Mouse (Mus musculus): ENCODE measurements around the gene Gm42906. TPM values are rescaled to one million over a fixed set of nuclear protein-coding genes. Genes with fewer than 3 reads are reported as not detected.

The Gm42906 gene
- polyA plus RNA-seq, 2 experiments = not detected

DNA sequence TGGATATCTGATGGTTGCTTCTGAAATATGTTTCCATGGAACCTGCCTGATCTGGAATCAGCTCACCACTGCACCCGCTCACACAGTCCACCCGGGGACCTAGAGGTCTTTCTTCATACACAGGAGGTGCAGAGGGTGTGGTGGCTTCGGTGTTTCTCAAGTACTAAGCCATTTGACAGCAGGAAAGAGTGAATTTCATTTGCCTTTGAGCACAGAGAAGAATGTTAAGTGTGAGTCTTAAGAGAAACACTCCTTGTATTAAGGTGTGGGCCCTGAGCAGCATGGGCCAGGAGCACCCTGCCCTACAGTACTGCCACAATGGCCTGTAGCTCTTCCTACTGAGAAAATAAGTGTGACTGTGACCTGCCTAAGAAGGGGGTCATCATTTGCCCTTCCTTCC lies 259.8 kb downstream of the Gm42906 start:
- H3K9ac ChIP-seq (ENCODE audit: low read depth, low read length, severe bottlenecking) = no peak overlapping the region
- no peak overlapping the region for H3K4me3 ChIP-seq (replicated peaks; ENCODE audit: low read length)
- WGBS = 84% methylated on average over 3 of the region's 3 CpGs
- H3K27me3 ChIP-seq (ENCODE audit: control insufficient read depth, insufficient read depth, low read length) = no peaks in the 10 kb centered on the region
- peaks cover 12% of the 10 kb centered on the region; the same call in 1 of the 2 replicates for H3K4me1 ChIP-seq (ENCODE audit: control insufficient read depth, insufficient read depth, low read length)
- TF ChIP-seq POLR2A (IDR thresholded peaks at IDR 0.05; ENCODE audit: borderline replicate concordance, extremely low read depth, insufficient read depth, insufficient read length) = no peak
- ATAC-seq (ENCODE audit: low FRiP score, low read depth) (no peak), DNase-seq (ENCODE audit: low spot score) (no peak)
- no peaks in the 10 kb centered on the region for H3K36me3 ChIP-seq (ENCODE audit: control insufficient read depth, insufficient read depth, low read length)
- no peak overlapping the region for H3K4me2 ChIP-seq (replicated peaks; ENCODE audit: low read depth, low read length, severe bottlenecking)
- H3K9me3 ChIP-seq (ENCODE audit: control insufficient read depth, low read length) = no peaks in the 10 kb centered on the region
- H3K27ac ChIP-seq (replicated peaks; ENCODE audit: low read depth, low read length) = no peak overlapping the region

- no peak for TF ChIP-seq POLR2A (IDR thresholded peaks at IDR 0.05; ENCODE audit: borderline replicate concordance, extremely low read depth, insufficient read depth, insufficient read length)
- Histone ChIP-seq H3K4me1 (ENCODE audit: control insufficient read depth, insufficient read depth, low read length) (peaks cover 12% of the 10 kb centered on the region; the same call in 1 of the 2 replicates), H3K27ac (replicated peaks; ENCODE audit: low read depth, low read length) (no peak overlapping the region), H3K9ac (ENCODE audit: low read depth, low read length, severe bottlenecking) (no peak overlapping the region), H3K4me3 (replicated peaks; ENCODE audit: low read length) (no peak overlapping the region), H3K27me3 (ENCODE audit: control insufficient read depth, insufficient read depth, low read length) (no peaks in the 10 kb centered on the region), H3K9me3 (ENCODE audit: control insufficient read depth, low read length) (no peaks in the 10 kb centered on the region), H3K36me3 (ENCODE audit: control insufficient read depth, insufficient read depth, low read length) (no peaks in the 10 kb centered on the region), H3K4me2 (replicated peaks; ENCODE audit: low read depth, low read length, severe bottlenecking) (no peak overlapping the region)
- 60% methylated on average over 6 of the region's 6 CpGs for WGBS
- no peak for ATAC-seq (ENCODE audit: low FRiP score, low read depth)
- DNase-seq (ENCODE audit: low spot score) = no peak
These were observed 260.3 kb downstream of the Gm42906 start for GRCm38 (mm10) chr5:151167641-151168040.

GRCm38 (mm10) chr5:151166266-151166665 lies 261.7 kb downstream of the Gm42906 start:
- no peak for DNase-seq (ENCODE audit: low spot score)
- Histone ChIP-seq H3K4me1 (ENCODE audit: control insufficient read depth, insufficient read depth, low read length) (peaks cover 12% of the 10 kb centered on the region; the same call in 1 of the 2 replicates), H3K27me3 (ENCODE audit: control insufficient read depth, insufficient read depth, low read length) (no peaks in the 10 kb centered on the region), H3K9ac (ENCODE audit: low read depth, low read length, severe bottlenecking) (no peak overlapping the region), H3K4me3 (replicated peaks; ENCODE audit: low read length) (no peak overlapping the region), H3K4me2 (replicated peaks; ENCODE audit: low read depth, low read length, severe bottlenecking) (no peak overlapping the region), H3K9me3 (ENCODE audit: control insufficient read depth, low read length) (no peaks in the 10 kb centered on the region), H3K36me3 (ENCODE audit: control insufficient read depth, insufficient read depth, low read length) (no peaks in the 10 kb centered on the region), H3K27ac (replicated peaks; ENCODE audit: low read depth, low read length) (no peak overlapping the region)
- no peak for ATAC-seq (ENCODE audit: low FRiP score, low read depth)
- TF ChIP-seq POLR2A (IDR thresholded peaks at IDR 0.05; ENCODE audit: borderline replicate concordance, extremely low read depth, insufficient read depth, insufficient read length) = no peak
- WGBS = 71% methylated on average over 5 of the region's 5 CpGs

GRCm38 (mm10) chr5:151165381-151166016 lies 262.5 kb downstream of the Gm42906 start:
- no peak overlapping the region for H3K4me2 ChIP-seq (replicated peaks; ENCODE audit: low read depth, low read length, severe bottlenecking)
- H3K36me3 ChIP-seq (ENCODE audit: control insufficient read depth, insufficient read depth, low read length) = no peaks in the 10 kb centered on the region
- no peak overlapping the region for H3K27ac ChIP-seq (replicated peaks; ENCODE audit: low read depth, low read length)
- no peaks in the 10 kb centered on the region for H3K27me3 ChIP-seq (ENCODE audit: control insufficient read depth, insufficient read depth, low read length)
- ATAC-seq (ENCODE audit: low FRiP score, low read depth) = no peak
- peaks cover 12% of the 10 kb centered on the region; the same call in 1 of the 2 replicates for H3K4me1 ChIP-seq (ENCODE audit: control insufficient read depth, insufficient read depth, low read length)
- 82% methylated on average over 6 of the region's 6 CpGs for WGBS
- no peak for TF ChIP-seq POLR2A (IDR thresholded peaks at IDR 0.05; ENCODE audit: borderline replicate concordance, extremely low read depth, insufficient read depth, insufficient read length)
- DNase-seq (ENCODE audit: low spot score) = no peak
- H3K4me3 ChIP-seq (replicated peaks; ENCODE audit: low read length) = no peak overlapping the region
- H3K9me3 ChIP-seq (ENCODE audit: control insufficient read depth, low read length) = no peaks in the 10 kb centered on the region
- H3K9ac ChIP-seq (ENCODE audit: low read depth, low read length, severe bottlenecking) = no peak overlapping the region

GRCm38 (mm10) chr5:151164815-151165214 lies 263.1 kb downstream of the Gm42906 start:
- peaks cover 12% of the 10 kb centered on the region; the same call in 1 of the 2 replicates for H3K4me1 ChIP-seq (ENCODE audit: control insufficient read depth, insufficient read depth, low read length)
- no peak overlapping the region for H3K27ac ChIP-seq (replicated peaks; ENCODE audit: low read depth, low read length)
- no peaks in the 10 kb centered on the region for H3K9me3 ChIP-seq (ENCODE audit: control insufficient read depth, low read length)
- no peak overlapping the region for H3K4me2 ChIP-seq (replicated peaks; ENCODE audit: low read depth, low read length, severe bottlenecking)
- WGBS = 56% methylated on average over 4 of the region's 4 CpGs
- no peak for DNase-seq (ENCODE audit: low spot score)
- TF ChIP-seq POLR2A (IDR thresholded peaks at IDR 0.05; ENCODE audit: borderline replicate concordance, extremely low read depth, insufficient read depth, insufficient read length) = no peak
- no peak overlapping the region for H3K4me3 ChIP-seq (replicated peaks; ENCODE audit: low read length)
- no peaks in the 10 kb centered on the region for H3K36me3 ChIP-seq (ENCODE audit: control insufficient read depth, insufficient read depth, low read length)
- ATAC-seq (ENCODE audit: low FRiP score, low read depth) = no peak
- H3K9ac ChIP-seq (ENCODE audit: low read depth, low read length, severe bottlenecking) = no peak overlapping the region
- H3K27me3 ChIP-seq (ENCODE audit: control insufficient read depth, insufficient read depth, low read length) = no peaks in the 10 kb centered on the region
